Mouse (Mus musculus) brown adipose tissue, adult 24 weeks (tissue): ENCODE results near the gene Stam2. TPM values are rescaled to one million over a fixed set of nuclear protein-coding genes. Genes with fewer than 3 reads are reported as not detected.

Source experiments
- H3K27ac ChIP-seq: fragments of 200-500 bp; replicated peaks from 2 replicates; pipeline ENCODE4 v1.5.1; 2012; ENCODE audit warnings: low read depth, mild to moderate bottlenecking, low read length
- H3K4me1 ChIP-seq: fragments of 200-500 bp; 2 replicates; pipeline ENCODE4 v1.6.1; 2012; ENCODE audit warnings: low read length, mixed read lengths; ENCODE audit not compliant: control insufficient read depth, insufficient read depth, insufficient read length
- H3K4me3 ChIP-seq: fragments of 200-500 bp; 2 replicates; pipeline ENCODE4 v1.5.1; 2012; ENCODE audit warnings: low read depth, mild to moderate bottlenecking, low read length, moderate library complexity; ENCODE audit not compliant: insufficient read depth
- polyA plus RNA-seq: library from polyadenylated mRNA; stranded (reverse); fragments of >200 nt; gene quantifications from 2 replicates; pipeline ENCODE4 v1.2.4, GENCODE M21; 2012; ENCODE audit not compliant: missing spikeins, insufficient read depth, insufficient read length

Gene Stam2
- polyA plus RNA-seq, 1 experiment, result 13.4 TPM

GRCm38 (mm10) chr2:52700352-52700751 lies 41.7 kb downstream of the Stam2 start:
- Histone ChIP-seq H3K4me3 (no peak overlapping the region), H3K4me1 (no peaks in the 10 kb centered on the region), H3K27ac (no peak overlapping the region)

- Histone ChIP-seq H3K4me1 (no peaks in the 10 kb centered on the region), H3K4me3 (no peak overlapping the region), H3K27ac (no peak overlapping the region)
These were observed 47.5 kb downstream of the Stam2 start for GRCm38 (mm10) chr2:52694604-52695003.

- no peaks in the 10 kb centered on the region for H3K4me1 ChIP-seq
- H3K27ac ChIP-seq, result no peak overlapping the region
- H3K4me3 ChIP-seq, result no peak overlapping the region
These were observed 50.3 kb downstream of the Stam2 start for GRCm38 (mm10) chr2:52691745-52692144.

- H3K4me1 ChIP-seq, result no peaks in the 10 kb centered on the region
- no peak overlapping the region for H3K4me3 ChIP-seq
- no peak overlapping the region for H3K27ac ChIP-seq
These were observed 55.5 kb downstream of the Stam2 start for GRCm38 (mm10) chr2:52686601-52687000.

GRCm38 (mm10) chr2:52677589-52677988 lies 64.5 kb downstream of the Stam2 start:
- Histone ChIP-seq H3K4me1 (no peaks in the 10 kb centered on the region), H3K27ac (no peak overlapping the region), H3K4me3 (no peak overlapping the region)

- H3K27ac ChIP-seq, result no peak overlapping the region
These were observed 65.2 kb downstream of the Stam2 start for GRCm38 (mm10) chr2:52676913-52677303.

GRCm38 (mm10) chr2:52676023-52676912 lies 65.8 kb downstream of the Stam2 start, which contains the start of gene Cacnb4:
TSS of gene Cacnb4 (minus strand) at chr2:52676831.
- Histone ChIP-seq H3K4me1 (no peaks in the 10 kb centered on the region), H3K4me3 (peak within 1 kb of the TSS; percentile 53), H3K27ac (no peak within 1 kb of the TSS)

More at GRCm38 (mm10) chr2:52676913-52677303, 65.2 kb downstream of the Stam2 start:
- Histone ChIP-seq H3K4me1 (no peaks in the 10 kb centered on the region), H3K4me3 (no peak overlapping the region)

GRCm38 (mm10) chr2:52675278-52675987 lies 66.6 kb downstream of the Stam2 start:
- Histone ChIP-seq H3K4me3 (peak overlapping the region; percentile 45), H3K4me1 (no peaks in the 10 kb centered on the region), H3K27ac (no peak overlapping the region)

- Histone ChIP-seq H3K4me3 (peak overlapping the region; percentile 45), H3K4me1 (no peaks in the 10 kb centered on the region), H3K27ac (no peak overlapping the region)
These were observed 67.2 kb downstream of the Stam2 start for GRCm38 (mm10) chr2:52674886-52675277.

GRCm38 (mm10) chr2:52673172-52673571 lies 68.9 kb downstream of the Stam2 start:
- Histone ChIP-seq H3K4me1 (no peaks in the 10 kb centered on the region), H3K27ac (no peak overlapping the region), H3K4me3 (no peak overlapping the region)

GRCm38 (mm10) chr2:52670733-52671132 lies 71.3 kb downstream of the Stam2 start:
- Histone ChIP-seq H3K4me1 (no peaks in the 10 kb centered on the region), H3K27ac (no peak overlapping the region), H3K4me3 (no peak overlapping the region)

- no peak overlapping the region for H3K27ac ChIP-seq
- no peak overlapping the region for H3K4me3 ChIP-seq
- H3K4me1 ChIP-seq, result no peaks in the 10 kb centered on the region
These were observed 73.6 kb downstream of the Stam2 start for GRCm38 (mm10) chr2:52668480-52668879.

- Histone ChIP-seq H3K4me1 (no peaks in the 10 kb centered on the region), H3K27ac (no peak overlapping the region), H3K4me3 (no peak overlapping the region)
These were observed 85.4 kb downstream of the Stam2 start for GRCm38 (mm10) chr2:52656722-52657121.

GRCm38 (mm10) chr2:52654541-52654940 lies 87.5 kb downstream of the Stam2 start:
- Histone ChIP-seq H3K4me3 (no peak overlapping the region), H3K4me1 (no peaks in the 10 kb centered on the region), H3K27ac (no peak overlapping the region)

GRCm38 (mm10) chr2:52651547-52651946 lies 90.5 kb downstream of the Stam2 start:
- H3K27ac ChIP-seq, result no peak overlapping the region
- H3K4me3 ChIP-seq, result no peak overlapping the region
- H3K4me1 ChIP-seq, result no peaks in the 10 kb centered on the region
